Mouse (Mus musculus): Measurements from ENCODE around the gene Btbd9. TPM values are rescaled to one million over a fixed set of nuclear protein-coding genes. Genes with fewer than 3 reads are reported as not detected.

Btbd9 gene
- polyA plus RNA-seq, 1 experiment from 2014 or later = 40.6 TPM

DNA sequence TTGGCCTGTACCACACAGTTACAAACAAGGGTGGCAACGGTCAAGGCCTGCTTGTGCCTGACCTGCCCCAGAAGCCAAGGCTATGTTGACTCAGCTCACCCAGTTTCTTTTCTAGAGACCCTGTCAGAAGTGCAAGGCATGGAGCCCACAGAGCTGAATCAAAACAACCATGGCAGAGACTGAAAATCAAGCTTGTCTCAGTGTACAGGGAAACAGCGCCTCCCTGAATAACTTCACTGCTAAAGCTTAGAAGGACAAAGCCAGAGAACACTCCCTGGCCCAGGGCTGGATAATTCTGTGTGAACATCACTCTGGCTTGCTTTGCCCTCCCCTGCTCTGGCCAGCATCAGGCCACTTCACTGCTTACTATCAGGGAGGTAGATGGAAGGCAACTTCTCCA, 228.3 kb downstream of the Btbd9 start:
- Histone ChIP-seq H3K27ac (ENCODE audit: low read length) (no peak overlapping the region), H3K27me3 (replicated peaks; ENCODE audit: insufficient read depth, low read length) (no peaks in the 10 kb centered on the region), H3K9ac (replicated peaks; ENCODE audit: low read depth) (no peak overlapping the region), H3K4me3 (ENCODE audit: low read depth, low read length) (no peak overlapping the region), H3K4me1 (ENCODE audit: insufficient read depth, low read depth, low read length) (0 out of 2 replicates have a peak, but pooled peaks cover 5% of the 10 kb centered on the region), H3K4me2 (replicated peaks; ENCODE audit: low read depth, low read length) (no peak overlapping the region), H3K36me3 (ENCODE audit: insufficient read depth, low read length) (no peaks in the 10 kb centered on the region), H3K9me3 (ENCODE audit: low read length) (no peaks in the 10 kb centered on the region)
- no peak for TF ChIP-seq EP300 (IDR thresholded peaks at IDR 0.05)
- DNase-seq (ENCODE audit: low spot score) (no peak), ATAC-seq (no peak)
- 70% methylated on average over 2 of the region's 2 CpGs for WGBS

- H3K36me3 ChIP-seq (ENCODE audit: insufficient read depth, low read length) = no peaks in the 10 kb centered on the region
- H3K4me3 ChIP-seq (ENCODE audit: low read depth, low read length) = no peak overlapping the region
- no peak for ATAC-seq
- whole genome bisulfite sequencing = 18% methylated on average over 10 of the region's 10 CpGs
- no peak overlapping the region for H3K27ac ChIP-seq (ENCODE audit: low read length)
- H3K9me3 ChIP-seq (ENCODE audit: low read length) = no peaks in the 10 kb centered on the region
- H3K9ac ChIP-seq (replicated peaks; ENCODE audit: low read depth) = no peak overlapping the region
- H3K27me3 ChIP-seq (replicated peaks; ENCODE audit: insufficient read depth, low read length) = no peaks in the 10 kb centered on the region
- TF ChIP-seq CTCF (IDR thresholded peaks at IDR 0.05) (no peak), EP300 (IDR thresholded peaks at IDR 0.05) (no peak)
- H3K4me2 ChIP-seq (replicated peaks; ENCODE audit: low read depth, low read length) = no peak overlapping the region
- DNase-seq (ENCODE audit: low spot score) = no peak
- H3K4me1 ChIP-seq (ENCODE audit: insufficient read depth, low read depth, low read length) = 0 out of 2 replicates have a peak, but pooled peaks cover 5% of the 10 kb centered on the region
Observed at GRCm38 (mm10) chr17:30347101-30347613, 229.1 kb downstream of the Btbd9 start.

- no peak for DNase-seq (ENCODE audit: low spot score)
- ATAC-seq = no peak
- Histone ChIP-seq H3K27ac (ENCODE audit: low read length) (no peak overlapping the region), H3K27me3 (replicated peaks; ENCODE audit: insufficient read depth, low read length) (no peaks in the 10 kb centered on the region), H3K9ac (replicated peaks; ENCODE audit: low read depth) (no peak overlapping the region), H3K4me1 (ENCODE audit: insufficient read depth, low read depth, low read length) (0 out of 2 replicates have a peak, but pooled peaks cover 5% of the 10 kb centered on the region), H3K4me2 (replicated peaks; ENCODE audit: low read depth, low read length) (no peak overlapping the region), H3K9me3 (ENCODE audit: low read length) (no peaks in the 10 kb centered on the region), H3K4me3 (ENCODE audit: low read depth, low read length) (no peak overlapping the region), H3K36me3 (ENCODE audit: insufficient read depth, low read length) (no peaks in the 10 kb centered on the region)
- 68% methylated on average over 3 of the region's 3 CpGs for WGBS
- TF ChIP-seq CTCF (IDR thresholded peaks at IDR 0.05) (no peak), EP300 (IDR thresholded peaks at IDR 0.05) (no peak)
Observed at GRCm38 (mm10) chr17:30345008-30345407, 231.3 kb downstream of the Btbd9 start.

GRCm38 (mm10) chr17:30343701-30344473, 232.4 kb downstream of the Btbd9 start:
- Histone ChIP-seq H3K27me3 (replicated peaks; ENCODE audit: insufficient read depth, low read length) (no peaks in the 10 kb centered on the region), H3K27ac (ENCODE audit: low read length) (no peak overlapping the region), H3K36me3 (ENCODE audit: insufficient read depth, low read length) (no peaks in the 10 kb centered on the region), H3K9ac (replicated peaks; ENCODE audit: low read depth) (no peak overlapping the region), H3K4me3 (ENCODE audit: low read depth, low read length) (no peak overlapping the region), H3K4me2 (replicated peaks; ENCODE audit: low read depth, low read length) (no peak overlapping the region), H3K4me1 (ENCODE audit: insufficient read depth, low read depth, low read length) (0 out of 2 replicates have a peak, but pooled peaks cover 5% of the 10 kb centered on the region), H3K9me3 (ENCODE audit: low read length) (no peaks in the 10 kb centered on the region)
- 58% methylated on average over 9 of the region's 9 CpGs for WGBS
- DNase-seq (ENCODE audit: low spot score) (no peak), ATAC-seq (peak; percentile 38)
- TF ChIP-seq EP300 (IDR thresholded peaks at IDR 0.05) (peak; percentile 40; the same call in 1 of the 2 replicates), CTCF (IDR thresholded peaks at IDR 0.05) (peak; percentile 21; the same call in 1 of the 2 replicates)

- no peak for TF ChIP-seq EP300 (IDR thresholded peaks at IDR 0.05)
- no peak for TF ChIP-seq CTCF (IDR thresholded peaks at IDR 0.05)
- Histone ChIP-seq H3K4me3 (ENCODE audit: low read depth, low read length) (no peak overlapping the region), H3K4me1 (ENCODE audit: insufficient read depth, low read depth, low read length) (no peaks in the 10 kb centered on the region), H3K9ac (replicated peaks; ENCODE audit: low read depth) (no peak overlapping the region), H3K27ac (ENCODE audit: low read length) (no peak overlapping the region), H3K4me2 (replicated peaks; ENCODE audit: low read depth, low read length) (no peak overlapping the region), H3K9me3 (ENCODE audit: low read length) (no peaks in the 10 kb centered on the region), H3K27me3 (replicated peaks; ENCODE audit: insufficient read depth, low read length) (no peaks in the 10 kb centered on the region), H3K36me3 (ENCODE audit: insufficient read depth, low read length) (no peaks in the 10 kb centered on the region)
- 74% methylated on average over 6 of the region's 6 CpGs for WGBS
- DNase-seq (ENCODE audit: low spot score) = no peak
- ATAC-seq = no peak
Observed at GRCm38 (mm10) chr17:30341556-30341955, 234.7 kb downstream of the Btbd9 start.

DNA sequence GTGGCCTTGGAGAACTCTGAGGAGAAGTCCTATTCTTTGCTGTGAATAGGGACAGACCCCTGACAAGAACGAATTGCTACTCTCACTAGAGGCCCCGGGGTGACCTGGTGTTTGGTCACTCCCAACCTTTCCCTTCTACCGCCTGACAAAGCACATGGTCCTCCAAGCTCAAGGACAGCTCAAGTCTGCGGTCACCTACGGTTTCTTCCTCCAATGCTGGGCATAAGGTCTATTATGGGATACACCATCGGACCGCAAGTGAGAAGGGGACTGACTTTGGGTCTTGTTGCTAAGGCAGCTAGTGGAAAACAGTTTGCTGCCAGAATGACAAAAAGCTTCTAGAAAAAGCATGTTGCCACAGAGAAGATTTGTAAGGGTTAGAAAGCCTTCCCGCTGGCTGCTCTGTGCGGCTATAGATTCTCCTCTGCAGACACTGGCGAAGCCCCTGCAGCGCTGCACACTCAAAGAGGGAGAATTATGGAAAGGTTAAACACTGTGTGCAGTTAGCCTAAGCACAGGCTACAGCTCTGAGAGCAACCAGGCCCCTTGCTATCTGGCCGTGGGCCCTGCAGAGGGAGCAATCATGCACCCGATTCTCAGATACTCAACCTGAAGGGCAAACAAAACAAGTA, 235.7 kb downstream of the Btbd9 start:
- Histone ChIP-seq H3K9me3 (ENCODE audit: low read length) (no peaks in the 10 kb centered on the region), H3K4me1 (ENCODE audit: insufficient read depth, low read depth, low read length) (0 out of 2 replicates have a peak, but pooled peaks cover 2% of the 10 kb centered on the region), H3K9ac (replicated peaks; ENCODE audit: low read depth) (no peak overlapping the region), H3K27me3 (replicated peaks; ENCODE audit: insufficient read depth, low read length) (no peaks in the 10 kb centered on the region), H3K4me2 (replicated peaks; ENCODE audit: low read depth, low read length) (no peak overlapping the region), H3K4me3 (ENCODE audit: low read depth, low read length) (no peak overlapping the region), H3K27ac (ENCODE audit: low read length) (no peak overlapping the region), H3K36me3 (ENCODE audit: insufficient read depth, low read length) (no peaks in the 10 kb centered on the region)
- DNase-seq (ENCODE audit: low spot score) (no peak), ATAC-seq (no peak)
- TF ChIP-seq CTCF (IDR thresholded peaks at IDR 0.05) = no peak; the same call in 1 of the 2 replicates
- TF ChIP-seq EP300 (IDR thresholded peaks at IDR 0.05) = no peak
- WGBS = 77% methylated on average over 13 of the region's 13 CpGs
